Mouse (Mus musculus): ENCODE data around the gene Dnah6.

- TF ChIP-seq CTCF (IDR thresholded peaks at IDR 0.05; ENCODE audit: low read depth) = no peak
- TF ChIP-seq EP300 (optimal IDR thresholded peaks at IDR 0.05) = no peak
Measured at GRCm38 (mm10) chr6:73045944-73046343, 175.5 kb downstream of the Dnah6 start.
